In genomic region chr8:71358026-71358425, GRCm38 (mm10) we compare ENCODE assay signal across 28 mouse cellular contexts. TPM values are rescaled to one million over a fixed set of nuclear protein-coding genes. Genes with fewer than 3 reads are reported as not detected.
DNase-seq lines count a peak whose midpoint lies in the region; ATAC-seq and TF ChIP-seq lines count a peak whose summit lies in the region.
"Had no signal": no experiment of that assay in that cellular context is flagged by ENCODE, and none has a peak within 500 bp of the region (broad histone marks: within the 10 kb centered on the region; RNA-seq: fewer than 3 reads in every experiment).

No protein-coding gene starts in this region.

- no peak overlapping the region for H3K27ac ChIP-seq in hindbrain, postnatal 0 days
- no peak overlapping the region for H3K27ac ChIP-seq in hindbrain, embryonic 11.5 days (ENCODE audit: low read depth, low read length)
- H3K27ac ChIP-seq in liver, embryonic 14.5 days, result no peak overlapping the region
- H3K27ac ChIP-seq in liver, embryonic 11.5 days (ENCODE audit: low read depth, low read length), result no peak overlapping the region
- H3K27ac ChIP-seq in midbrain, embryonic 16.5 days (ENCODE audit: low read length), result no peak overlapping the region
- no peak overlapping the region for H3K27ac ChIP-seq in kidney, embryonic 16.5 days (ENCODE audit: low read length)
- H3K27ac ChIP-seq: forebrain, embryonic 12.5 days; heart, embryonic 10.5 days; hindbrain, embryonic 13.5 days; kidney, embryonic 15.5 days; midbrain, embryonic 13.5 days had no signal

- WGBS in hindbrain, postnatal 0 days, result 83% methylated on average over 3 of the region's 3 CpGs
- 89% methylated on average over 3 of the region's 3 CpGs for WGBS in hindbrain, embryonic 11.5 days
- 73% methylated on average over 3 of the region's 3 CpGs for WGBS in liver, embryonic 14.5 days (ENCODE audit: insufficient replicate concordance)
- WGBS in liver, embryonic 11.5 days, result 81% methylated on average over 3 of the region's 3 CpGs
- 80% methylated on average over 3 of the region's 3 CpGs for WGBS in midbrain, embryonic 16.5 days
- WGBS in kidney, embryonic 16.5 days, result 89% methylated on average over 3 of the region's 3 CpGs

- H3K9me3 ChIP-seq in hindbrain, postnatal 0 days (ENCODE audit: low read length), result no peaks in the 10 kb centered on the region
- no peaks in the 10 kb centered on the region for H3K9me3 ChIP-seq in hindbrain, embryonic 11.5 days (ENCODE audit: control insufficient read depth, low read length)
- no peaks in the 10 kb centered on the region for H3K9me3 ChIP-seq in liver, embryonic 14.5 days (ENCODE audit: control insufficient read depth, low read length)
- H3K9me3 ChIP-seq in liver, embryonic 11.5 days (ENCODE audit: control insufficient read depth, low read length), result no peaks in the 10 kb centered on the region
- H3K9me3 ChIP-seq in midbrain, embryonic 16.5 days (replicated peaks; ENCODE audit: control insufficient read depth, low read length, poor library complexity, severe bottlenecking), result no peaks in the 10 kb centered on the region
- H3K9me3 ChIP-seq in kidney, embryonic 16.5 days (ENCODE audit: low read length), result no peaks in the 10 kb centered on the region
- H3K9me3 ChIP-seq: forebrain, embryonic 12.5 days; heart, embryonic 10.5 days; hindbrain, embryonic 13.5 days; kidney, embryonic 15.5 days; midbrain, embryonic 13.5 days had no signal

- H3K27me3 ChIP-seq in hindbrain, postnatal 0 days (ENCODE audit: insufficient read depth, low read length), result no peaks in the 10 kb centered on the region
- H3K27me3 ChIP-seq in hindbrain, embryonic 11.5 days (ENCODE audit: control insufficient read depth, insufficient read depth, low read length), result no peaks in the 10 kb centered on the region
- H3K27me3 ChIP-seq in liver, embryonic 14.5 days (ENCODE audit: control insufficient read depth, insufficient read depth, low read length), result no peaks in the 10 kb centered on the region
- H3K27me3 ChIP-seq in liver, embryonic 11.5 days (replicated peaks; ENCODE audit: control insufficient read depth, insufficient read depth, low read length), result no peaks in the 10 kb centered on the region
- no peaks in the 10 kb centered on the region for H3K27me3 ChIP-seq in midbrain, embryonic 16.5 days (ENCODE audit: control insufficient read depth, insufficient read depth, low read depth, low read length)
- H3K27me3 ChIP-seq in kidney, embryonic 16.5 days (ENCODE audit: insufficient read depth, low read length), result no peaks in the 10 kb centered on the region
- H3K27me3 ChIP-seq: forebrain, embryonic 12.5 days; hindbrain, embryonic 13.5 days; kidney, embryonic 15.5 days; midbrain, embryonic 13.5 days had no signal

- no peak for DNase-seq in hindbrain, postnatal 0 days (ENCODE audit: low spot score)
- DNase-seq in hindbrain, embryonic 11.5 days (ENCODE audit: low spot score), result no peak
- DNase-seq in liver, embryonic 14.5 days (ENCODE audit: low read depth in 3 of 3, low spot score in 3 of 3), result no peak
- DNase-seq in liver, embryonic 11.5 days (ENCODE audit: low spot score), result no peak
- DNase-seq in ES-CJ7 (ENCODE audit: low read depth, low spot score), result peak; percentile 44
- DNase-seq: adrenal gland, postnatal 10 days; cerebellum, adult 11 months; cerebellum, adult 9-11 months; embryo, embryonic 11 days; gastrocnemius, postnatal 10 days; heart, postnatal 36 days; kidney, adult 18-20 months; kidney, postnatal 36 days; layer of hippocampus, postnatal 36 days; lung, adult 2 months; thymus, adult 18-20 months; thymus, postnatal 25 days had no signal

- H3K9ac ChIP-seq in hindbrain, postnatal 0 days (replicated peaks; ENCODE audit: low read length), result no peak overlapping the region
- no peak overlapping the region for H3K9ac ChIP-seq in hindbrain, embryonic 11.5 days (ENCODE audit: low read depth, low read length)
- no peak overlapping the region for H3K9ac ChIP-seq in liver, embryonic 14.5 days (replicated peaks)
- no peak overlapping the region for H3K9ac ChIP-seq in liver, embryonic 11.5 days (ENCODE audit: low read depth, low read length)
- no peak overlapping the region for H3K9ac ChIP-seq in midbrain, embryonic 16.5 days (ENCODE audit: low read depth, low read length)
- H3K9ac ChIP-seq in kidney, embryonic 16.5 days (replicated peaks; ENCODE audit: low read length), result no peak overlapping the region
- H3K9ac ChIP-seq: forebrain, embryonic 12.5 days; kidney, embryonic 15.5 days; midbrain, embryonic 13.5 days had no signal

- H3K4me3 ChIP-seq in hindbrain, postnatal 0 days (ENCODE audit: low read length), result no peak overlapping the region
- H3K4me3 ChIP-seq in hindbrain, embryonic 11.5 days (ENCODE audit: low read depth, low read length), result no peak overlapping the region
- H3K4me3 ChIP-seq in liver, embryonic 14.5 days (ENCODE audit: insufficient read depth in 1 of 2, low read depth in 2 of 2, low read length in 2 of 2), result no peak overlapping the region
- no peak overlapping the region for H3K4me3 ChIP-seq in liver, embryonic 11.5 days (ENCODE audit: low read depth, low read length)
- no peak overlapping the region for H3K4me3 ChIP-seq in midbrain, embryonic 16.5 days (ENCODE audit: low read depth, low read length)
- no peak overlapping the region for H3K4me3 ChIP-seq in kidney, embryonic 16.5 days (ENCODE audit: low read length)
- H3K4me3 ChIP-seq: erythroblast, embryonic 14.5 days; forebrain, embryonic 12.5 days; heart, embryonic 10.5 days; hindbrain, embryonic 13.5 days; kidney, embryonic 15.5 days; midbrain, embryonic 13.5 days had no signal

- ATAC-seq in hindbrain, postnatal 0 days, result no peak
- no peak for ATAC-seq in hindbrain, embryonic 11.5 days (ENCODE audit: low FRiP score)
- no peak for ATAC-seq in liver, embryonic 14.5 days (ENCODE audit: insufficient read depth)
- no peak for ATAC-seq in liver, embryonic 11.5 days (replicated peaks; ENCODE audit: low FRiP score)
- peak; percentile 27; the same call in 1 of the 2 replicates for ATAC-seq in megakaryocyte, adult 5-6 weeks (ENCODE audit: poor library complexity, severe bottlenecking)
- ATAC-seq in midbrain, embryonic 16.5 days, result no peak
- no peak for ATAC-seq in kidney, embryonic 16.5 days (ENCODE audit: low FRiP score, low TSS enrichment)
- ATAC-seq: midbrain, embryonic 13.5 days had no signal

- no peak for TF ChIP-seq EP300 in liver, embryonic 14.5 days (IDR thresholded peaks at IDR 0.05; ENCODE audit: low read depth)

- H3K4me1 ChIP-seq in hindbrain, postnatal 0 days (ENCODE audit: insufficient read depth, low read length), result no peaks in the 10 kb centered on the region
- no peaks in the 10 kb centered on the region for H3K4me1 ChIP-seq in hindbrain, embryonic 11.5 days (replicated peaks; ENCODE audit: control insufficient read depth, insufficient read depth, low read length)
- no peaks in the 10 kb centered on the region for H3K4me1 ChIP-seq in liver, embryonic 14.5 days (replicated peaks; ENCODE audit: control insufficient read depth in 2 of 2, insufficient read depth in 2 of 2, low read length in 1 of 2)
- H3K4me1 ChIP-seq in liver, embryonic 11.5 days (replicated peaks; ENCODE audit: control insufficient read depth, insufficient read depth, low read length), result no peaks in the 10 kb centered on the region
- H3K4me1 ChIP-seq in midbrain, embryonic 16.5 days (ENCODE audit: control insufficient read depth, insufficient read depth, low read length), result no peaks in the 10 kb centered on the region
- H3K4me1 ChIP-seq in kidney, embryonic 16.5 days (ENCODE audit: insufficient read depth, low read length), result no peaks in the 10 kb centered on the region
- H3K4me1 ChIP-seq: forebrain, embryonic 12.5 days; heart, embryonic 10.5 days; hindbrain, embryonic 13.5 days; kidney, embryonic 15.5 days; midbrain, embryonic 13.5 days had no signal

- peak; percentile 7; the same call in 1 of the 2 replicates for TF ChIP-seq CTCF in hindbrain, postnatal 0 days (IDR thresholded peaks at IDR 0.05; ENCODE audit: low read depth)
- peak; percentile 20; the same call in 1 of the 2 replicates for TF ChIP-seq CTCF in liver, embryonic 14.5 days (IDR thresholded peaks at IDR 0.05; ENCODE audit: low read depth)

- peaks cover 73% of the 10 kb centered on the region for H3K36me3 ChIP-seq in hindbrain, postnatal 0 days (ENCODE audit: insufficient read depth, low read length)
- 0 out of 2 replicates have a peak, but pooled peaks cover 6% of the 10 kb centered on the region for H3K36me3 ChIP-seq in hindbrain, embryonic 11.5 days (ENCODE audit: control insufficient read depth, insufficient read depth, low read length)
- peaks cover 6% of the 10 kb centered on the region for H3K36me3 ChIP-seq in liver, embryonic 14.5 days (replicated peaks; ENCODE audit: control insufficient read depth, insufficient read depth, low read depth)
- peaks cover 15% of the 10 kb centered on the region; the same call in 1 of the 2 replicates for H3K36me3 ChIP-seq in liver, embryonic 11.5 days (ENCODE audit: control insufficient read depth, insufficient read depth, low read length)
- H3K36me3 ChIP-seq in midbrain, embryonic 16.5 days (ENCODE audit: control insufficient read depth, insufficient read depth, low read length), result peaks cover 57% of the 10 kb centered on the region
- H3K36me3 ChIP-seq in kidney, embryonic 16.5 days (ENCODE audit: insufficient read depth, low read length), result peaks cover 49% of the 10 kb centered on the region

- H3K4me2 ChIP-seq in hindbrain, postnatal 0 days (ENCODE audit: low read depth, low read length), result no peak overlapping the region
- no peak overlapping the region for H3K4me2 ChIP-seq in hindbrain, embryonic 11.5 days (replicated peaks; ENCODE audit: low read depth, low read length)
- no peak overlapping the region for H3K4me2 ChIP-seq in liver, embryonic 14.5 days (ENCODE audit: low read depth)
- no peak overlapping the region for H3K4me2 ChIP-seq in liver, embryonic 11.5 days
- no peak overlapping the region for H3K4me2 ChIP-seq in midbrain, embryonic 16.5 days (ENCODE audit: low read length)
- H3K4me2 ChIP-seq in kidney, embryonic 16.5 days (replicated peaks; ENCODE audit: low read depth, low read length), result no peak overlapping the region
- H3K4me2 ChIP-seq: forebrain, embryonic 12.5 days; hindbrain, embryonic 13.5 days; kidney, embryonic 15.5 days; midbrain, embryonic 13.5 days had no signal

RNA-seq across cellular contexts. Expression of gene Use1, which starts 8.6 kb away (rescaled TPM):
- 116 and 119 TPM in 2 replicates for total RNA-seq in hindbrain, postnatal 0 days (2014; rRNA removed)
- 123 and 129 TPM in 2 replicates for polyA plus RNA-seq in hindbrain, postnatal 0 days (2015; fragmentation: Nextera tagmentation; extraction: Ambion mirVana)
- 77.8 and 78.6 TPM in 2 replicates for polyA plus RNA-seq in hindbrain, embryonic 11.5 days (2014; fragmentation: Nextera tagmentation; extraction: Ambion mirVana)
- 41.9 and 57.2 TPM in 2 replicates for polyA plus RNA-seq in liver, embryonic 14.5 days (2012; rRNA removed)
- 46.5 and 48.2 TPM in 2 replicates for polyA plus RNA-seq in liver, embryonic 14.5 days (2014; fragmentation: Nextera tagmentation; extraction: Ambion mirVana)
- polyA plus RNA-seq in liver, embryonic 11.5 days (2014; fragmentation: Nextera tagmentation; extraction: Ambion mirVana), result 86.9 and 97.8 TPM in 2 replicates
- 124 and 135 TPM in 2 replicates for total RNA-seq in megakaryocyte, adult 5-6 weeks (2015)
- 167 and 180 TPM in 2 replicates for total RNA-seq in megakaryocyte, adult 5-6 weeks (2017)
- 117 and 123 TPM in 2 replicates for polyA plus RNA-seq in midbrain, embryonic 16.5 days (2015; fragmentation: Nextera tagmentation; extraction: Ambion mirVana)
- 109 and 111 TPM in 2 replicates for polyA plus RNA-seq in kidney, embryonic 16.5 days (2015; fragmentation: Nextera tagmentation; extraction: Ambion mirVana)

RNA-seq across cellular contexts. Expression of gene Ocel1, which starts 13.1 kb away (rescaled TPM):
- 11.8 and 12.3 TPM in 2 replicates for total RNA-seq in hindbrain, postnatal 0 days (2014; rRNA removed)
- polyA plus RNA-seq in hindbrain, postnatal 0 days (2015; fragmentation: Nextera tagmentation; extraction: Ambion mirVana), result 5.0 and 5.8 TPM in 2 replicates
- polyA plus RNA-seq in hindbrain, embryonic 11.5 days (2014; fragmentation: Nextera tagmentation; extraction: Ambion mirVana), result 3.0 and 3.7 TPM in 2 replicates
- 2.8 and 3.1 TPM in 2 replicates for polyA plus RNA-seq in liver, embryonic 14.5 days (2012; rRNA removed)
- 1.9 and 2.8 TPM in 2 replicates for polyA plus RNA-seq in liver, embryonic 14.5 days (2014; fragmentation: Nextera tagmentation; extraction: Ambion mirVana)
- 5.8 and 6.9 TPM in 2 replicates for polyA plus RNA-seq in liver, embryonic 11.5 days (2014; fragmentation: Nextera tagmentation; extraction: Ambion mirVana)
- 8.7 and 8.9 TPM in 2 replicates for total RNA-seq in megakaryocyte, adult 5-6 weeks (2015)
- total RNA-seq in megakaryocyte, adult 5-6 weeks (2017), result 16.2 and 18.5 TPM in 2 replicates
- 5.1 and 5.3 TPM in 2 replicates for polyA plus RNA-seq in midbrain, embryonic 16.5 days (2015; fragmentation: Nextera tagmentation; extraction: Ambion mirVana)
- polyA plus RNA-seq in kidney, embryonic 16.5 days (2015; fragmentation: Nextera tagmentation; extraction: Ambion mirVana), result 6.1 TPM in 2 replicates

RNA-seq across cellular contexts. Expression of gene Nr2f6, which starts 23.7 kb away (rescaled TPM):
- 127 and 129 TPM in 2 replicates for total RNA-seq in hindbrain, postnatal 0 days (2014; rRNA removed)
- 33.8 and 34.1 TPM in 2 replicates for polyA plus RNA-seq in hindbrain, postnatal 0 days (2015; fragmentation: Nextera tagmentation; extraction: Ambion mirVana)
- 69.5 and 78.3 TPM in 2 replicates for polyA plus RNA-seq in hindbrain, embryonic 11.5 days (2014; fragmentation: Nextera tagmentation; extraction: Ambion mirVana)
- 20.8 and 23.4 TPM in 2 replicates for polyA plus RNA-seq in liver, embryonic 14.5 days (2012; rRNA removed)
- polyA plus RNA-seq in liver, embryonic 14.5 days (2014; fragmentation: Nextera tagmentation; extraction: Ambion mirVana), result 19.1 and 22.4 TPM in 2 replicates
- polyA plus RNA-seq in liver, embryonic 11.5 days (2014; fragmentation: Nextera tagmentation; extraction: Ambion mirVana), result 43.7 and 44.6 TPM in 2 replicates
- total RNA-seq in megakaryocyte, adult 5-6 weeks (2015), result 8.2 and 13.8 TPM in 2 replicates
- 6.9 and 9.1 TPM in 2 replicates for total RNA-seq in megakaryocyte, adult 5-6 weeks (2017)
- polyA plus RNA-seq in midbrain, embryonic 16.5 days (2015; fragmentation: Nextera tagmentation; extraction: Ambion mirVana), result 19.8 and 20.1 TPM in 2 replicates
- 65.4 and 82.9 TPM in 2 replicates for polyA plus RNA-seq in kidney, embryonic 16.5 days (2015; fragmentation: Nextera tagmentation; extraction: Ambion mirVana)

RNA-seq across cellular contexts. Expression of gene Ushbp1, which starts 37.6 kb away (rescaled TPM):
- total RNA-seq in hindbrain, postnatal 0 days (2014; rRNA removed), result 2.9 and 4.8 TPM in 2 replicates
- 5.1 and 5.3 TPM in 2 replicates for polyA plus RNA-seq in hindbrain, postnatal 0 days (2015; fragmentation: Nextera tagmentation; extraction: Ambion mirVana)
- polyA plus RNA-seq in hindbrain, embryonic 11.5 days (2014; fragmentation: Nextera tagmentation; extraction: Ambion mirVana), result 2.9 and 3.6 TPM in 2 replicates
- polyA plus RNA-seq in liver, embryonic 14.5 days (2012; rRNA removed), result 3.1 and 3.5 TPM in 2 replicates
- 1.5 and 1.9 TPM in 2 replicates for polyA plus RNA-seq in liver, embryonic 14.5 days (2014; fragmentation: Nextera tagmentation; extraction: Ambion mirVana)
- 6.6 and 6.7 TPM in 2 replicates for polyA plus RNA-seq in liver, embryonic 11.5 days (2014; fragmentation: Nextera tagmentation; extraction: Ambion mirVana)
- not detected in 2 replicates for total RNA-seq in megakaryocyte, adult 5-6 weeks (2015)
- not detected in 2 replicates for total RNA-seq in megakaryocyte, adult 5-6 weeks (2017)
- 7.4 and 8.1 TPM in 2 replicates for polyA plus RNA-seq in midbrain, embryonic 16.5 days (2015; fragmentation: Nextera tagmentation; extraction: Ambion mirVana)
- 29.8 and 31.2 TPM in 2 replicates for polyA plus RNA-seq in kidney, embryonic 16.5 days (2015; fragmentation: Nextera tagmentation; extraction: Ambion mirVana)
- total RNA-seq: megakaryocyte-erythroid progenitor cell, adult 5-6 weeks; monocyte, adult 5-6 weeks had no signal

RNA-seq across cellular contexts. Expression of gene Babam1, which starts 38.6 kb away (rescaled TPM):
- total RNA-seq in hindbrain, postnatal 0 days (2014; rRNA removed), result 75.6 and 103 TPM in 2 replicates
- polyA plus RNA-seq in hindbrain, postnatal 0 days (2015; fragmentation: Nextera tagmentation; extraction: Ambion mirVana), result 94.7 and 95.0 TPM in 2 replicates
- polyA plus RNA-seq in hindbrain, embryonic 11.5 days (2014; fragmentation: Nextera tagmentation; extraction: Ambion mirVana), result 102 and 106 TPM in 2 replicates
- 53.6 and 61.2 TPM in 2 replicates for polyA plus RNA-seq in liver, embryonic 14.5 days (2012; rRNA removed)
- polyA plus RNA-seq in liver, embryonic 14.5 days (2014; fragmentation: Nextera tagmentation; extraction: Ambion mirVana), result 50.6 and 52.3 TPM in 2 replicates
- polyA plus RNA-seq in liver, embryonic 11.5 days (2014; fragmentation: Nextera tagmentation; extraction: Ambion mirVana), result 102 and 111 TPM in 2 replicates
- 62.0 and 66.6 TPM in 2 replicates for total RNA-seq in megakaryocyte, adult 5-6 weeks (2015)
- total RNA-seq in megakaryocyte, adult 5-6 weeks (2017), result 108 and 110 TPM in 2 replicates
- polyA plus RNA-seq in midbrain, embryonic 16.5 days (2015; fragmentation: Nextera tagmentation; extraction: Ambion mirVana), result 89.8 and 91.0 TPM in 2 replicates
- 116 and 120 TPM in 2 replicates for polyA plus RNA-seq in kidney, embryonic 16.5 days (2015; fragmentation: Nextera tagmentation; extraction: Ambion mirVana)
